Mouse (Mus musculus) liver, adult 2 months (tissue): ENCODE data around the gene Fut8.

Experiments used
- CTCF ChIP-seq: fragments of 200-500 bp; IDR thresholded peaks from 2 replicates; pipeline ENCODE4 v1.5.1; 2011; ENCODE audit warnings: low read depth, low read length, control low read depth
- POLR2A ChIP-seq: fragments of 200-500 bp; IDR thresholded peaks from 2 replicates; pipeline ENCODE4 v1.6.1; 2011; ENCODE audit warnings: low read length, control low read depth; ENCODE audit not compliant: insufficient read depth; ENCODE audit errors: extremely low read depth

DNA sequence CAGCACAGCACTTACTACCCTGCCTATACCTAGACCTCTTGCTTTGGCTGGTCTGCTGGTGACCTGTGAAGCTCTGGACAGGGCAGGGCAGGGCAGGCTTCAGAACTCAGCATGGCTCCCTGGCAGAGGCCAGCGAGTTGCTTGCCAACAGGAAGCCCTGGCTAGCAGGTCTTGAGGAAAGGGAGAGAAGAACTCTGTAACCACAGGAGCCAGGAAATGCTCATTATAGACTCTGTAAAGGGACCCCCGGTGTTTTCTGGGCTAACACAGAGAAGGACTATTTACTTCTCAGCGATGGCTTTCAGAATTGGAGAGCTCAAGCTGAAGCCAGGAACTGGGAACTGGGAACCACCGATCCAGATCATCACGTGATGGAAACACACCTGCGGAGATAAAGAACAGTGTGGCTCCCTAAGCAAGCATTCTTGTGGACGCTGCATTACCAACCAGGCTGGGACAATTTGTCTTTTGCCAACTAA is 40.8 kb upstream of the Fut8 start:
- TF ChIP-seq CTCF: no peak
- no peak for TF ChIP-seq POLR2A
